In the genomic region with DNA sequence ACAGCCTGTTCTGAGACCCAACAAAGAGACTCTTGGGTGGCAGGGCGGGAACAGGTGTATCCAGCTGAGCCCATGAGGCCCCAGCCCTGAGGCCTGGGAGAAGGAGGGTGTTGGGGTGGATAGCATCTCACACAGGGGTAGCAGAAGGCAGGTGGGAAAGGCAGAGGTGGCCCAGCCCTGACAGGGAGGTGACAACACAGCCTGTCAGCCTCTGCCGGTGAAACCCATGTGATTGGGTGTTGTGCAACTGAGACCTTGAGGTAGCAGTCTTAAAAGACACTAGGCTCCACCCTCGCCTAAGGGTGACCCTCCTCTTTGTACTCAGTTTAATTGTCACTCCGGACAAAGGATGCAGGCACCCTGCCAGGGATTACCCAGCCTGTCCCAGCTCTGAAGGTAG, we compare ENCODE assay signal across 17 mouse cellular contexts. TPM values are rescaled to one million over a fixed set of nuclear protein-coding genes. Genes with fewer than 3 reads are reported as not detected.
DNase-seq lines count a peak whose midpoint lies in the region; ATAC-seq and TF ChIP-seq lines count a peak whose summit lies in the region.
"Had no signal": no experiment of that assay in that cellular context is flagged by ENCODE, and none has a peak within 500 bp of the region (broad histone marks: within the 10 kb centered on the region; RNA-seq: fewer than 3 reads in every experiment).

No protein-coding gene starts in this region.

- no peaks in the 10 kb centered on the region for H3K36me3 ChIP-seq in heart, embryonic 13.5 days
- no peaks in the 10 kb centered on the region for H3K36me3 ChIP-seq in ES-Bruce4 (ENCODE audit: control insufficient read depth, insufficient read depth, low read length, poor library complexity, severe bottlenecking)
- H3K36me3 ChIP-seq in intestine, embryonic 16.5 days (ENCODE audit: control insufficient read depth, insufficient read depth, low read length): no peaks in the 10 kb centered on the region
- H3K36me3 ChIP-seq: hindbrain, embryonic 15.5 days; midbrain, embryonic 13.5 days had no signal

- no peak overlapping the region for H3K27ac ChIP-seq in heart, embryonic 13.5 days (replicated peaks)
- H3K27ac ChIP-seq in ES-Bruce4 (ENCODE audit: insufficient read depth, low read length): no peak overlapping the region
- H3K27ac ChIP-seq in intestine, embryonic 16.5 days (ENCODE audit: low read length): no peak overlapping the region
- H3K27ac ChIP-seq: hindbrain, embryonic 15.5 days; midbrain, embryonic 13.5 days had no signal

- peaks cover 82% of the 10 kb centered on the region for H3K27me3 ChIP-seq in heart, embryonic 13.5 days (replicated peaks)
- H3K27me3 ChIP-seq in ES-Bruce4 (ENCODE audit: control insufficient read depth, insufficient read depth, low read length, poor library complexity, severe bottlenecking): no peaks in the 10 kb centered on the region
- H3K27me3 ChIP-seq in intestine, embryonic 16.5 days (replicated peaks; ENCODE audit: control insufficient read depth, insufficient read depth, low read length): no peaks in the 10 kb centered on the region
- H3K27me3 ChIP-seq: hindbrain, embryonic 15.5 days had no signal

- ATAC-seq in heart, embryonic 13.5 days (ENCODE audit: extremely low read depth, insufficient number of reproducible peaks, low FRiP score, low TSS enrichment): no peak
- ATAC-seq in intestine, embryonic 16.5 days: peak; percentile 62
- ATAC-seq: liver, postnatal 0 days; midbrain, embryonic 13.5 days had no signal

- no peak for DNase-seq in heart, adult 8-10 months (ENCODE audit: low spot score)
- peak; percentile 51 for DNase-seq in R1 (ENCODE audit: low read depth, low spot score)
- no peak for DNase-seq in layer of hippocampus, postnatal 14 days (ENCODE audit: low spot score in 2 of 2)
- no peak for DNase-seq in kidney, adult 11 months
- DNase-seq: cerebellum, adult 2 months; gastrocnemius, postnatal 36 days; kidney, adult 8-10 months; kidney, postnatal 4 days; liver, postnatal 0 days; right cerebral cortex, postnatal 14 days; thymus, postnatal 14 days had no signal

- TF ChIP-seq EP300 in ES-Bruce4 (IDR thresholded peaks at IDR 0.05; ENCODE audit: insufficient read depth, low read depth, low read length): peak; percentile 81

- H3K9me3 ChIP-seq in heart, embryonic 13.5 days: no peaks in the 10 kb centered on the region
- no peaks in the 10 kb centered on the region for H3K9me3 ChIP-seq in ES-Bruce4 (replicated peaks; ENCODE audit: control insufficient read depth, insufficient read depth, low read length, poor library complexity, severe bottlenecking)
- no peaks in the 10 kb centered on the region for H3K9me3 ChIP-seq in intestine, embryonic 16.5 days (ENCODE audit: control insufficient read depth, low read length)
- H3K9me3 ChIP-seq: hindbrain, embryonic 15.5 days; midbrain, embryonic 13.5 days had no signal

- H3K4me3 ChIP-seq in heart, embryonic 13.5 days: no peak overlapping the region
- no peak overlapping the region for H3K4me3 ChIP-seq in ES-Bruce4 (ENCODE audit: low read depth, low read length)
- no peak overlapping the region for H3K4me3 ChIP-seq in intestine, embryonic 16.5 days (ENCODE audit: low read length)
- H3K4me3 ChIP-seq: erythroblast, embryonic 14.5 days; hindbrain, embryonic 15.5 days; midbrain, embryonic 13.5 days had no signal

- H3K4me2 ChIP-seq in heart, embryonic 13.5 days: peak overlapping the region; percentile 11; the same call in 1 of the 2 replicates
- no peak overlapping the region for H3K4me2 ChIP-seq in intestine, embryonic 16.5 days (ENCODE audit: low read depth, low read length)
- H3K4me2 ChIP-seq: hindbrain, embryonic 15.5 days; midbrain, embryonic 13.5 days had no signal

- peaks cover 33% of the 10 kb centered on the region for H3K4me1 ChIP-seq in heart, embryonic 13.5 days
- peaks cover 6% of the 10 kb centered on the region for H3K4me1 ChIP-seq in ES-Bruce4 (ENCODE audit: control insufficient read depth, insufficient read depth, low read length)
- peaks cover 8% of the 10 kb centered on the region for H3K4me1 ChIP-seq in intestine, embryonic 16.5 days (ENCODE audit: control insufficient read depth, insufficient read depth, low read length)

- no peak for TF ChIP-seq CTCF in ES-Bruce4 (IDR thresholded peaks at IDR 0.05; ENCODE audit: low read depth, low read length)

- no peak for TF ChIP-seq POLR2A in ES-Bruce4 (IDR thresholded peaks at IDR 0.05; ENCODE audit: insufficient read depth, low read length)

- 0 out of 2 replicates have a peak overlapping the region, but pooled peaks have one; percentile 6 for H3K9ac ChIP-seq in heart, embryonic 13.5 days
- no peak overlapping the region for H3K9ac ChIP-seq in ES-Bruce4 (ENCODE audit: low read depth, poor library complexity, severe bottlenecking)
- H3K9ac ChIP-seq in intestine, embryonic 16.5 days (ENCODE audit: low read depth, low read length): no peak overlapping the region
- H3K9ac ChIP-seq: hindbrain, embryonic 15.5 days; liver, postnatal 0 days; midbrain, embryonic 13.5 days had no signal

- 50% methylated on average over 4 of the region's 4 CpGs for WGBS in heart, embryonic 13.5 days
- 41% methylated on average over 4 of the region's 4 CpGs for WGBS in intestine, embryonic 16.5 days

RNA-seq across cellular contexts. Expression of a gene that starts 4.5 kb away (rescaled TPM):
- 9.5 and 9.7 TPM in 2 replicates for polyA plus RNA-seq in heart, embryonic 13.5 days (2015; fragmentation: Nextera tagmentation; extraction: Ambion mirVana)
- 10 to 100 TPM; 29.1 to 39.9 (median 35.2) TPM for total RNA-seq in heart, adult 8-10 months (2022)
- polyA plus RNA-seq in ES-Bruce4 (2011; ENCODE audit: insufficient read depth, insufficient read length, low read depth, missing spikeins): 8.7 and 13.0 TPM in 2 replicates
- polyA plus RNA-seq in intestine, embryonic 16.5 days (2015; fragmentation: Nextera tagmentation; extraction: Ambion mirVana): 35.7 and 37.8 TPM in 2 replicates
- 10 to 100 TPM; 17.7 to 17.9 TPM for total RNA-seq in layer of hippocampus, postnatal 14 days (2021)

RNA-seq across cellular contexts. Expression of a gene that starts 26.6 kb away (rescaled TPM):
- polyA plus RNA-seq in heart, embryonic 13.5 days (2015; fragmentation: Nextera tagmentation; extraction: Ambion mirVana): 44.7 and 51.5 TPM in 2 replicates
- 10 to 100 TPM; 57.4 to 71.1 (median 64.1) TPM for total RNA-seq in heart, adult 8-10 months (2022)
- 16.6 and 25.5 TPM in 2 replicates for polyA plus RNA-seq in ES-Bruce4 (2011; ENCODE audit: insufficient read depth, insufficient read length, low read depth, missing spikeins)
- 43.7 and 46.2 TPM in 2 replicates for polyA plus RNA-seq in intestine, embryonic 16.5 days (2015; fragmentation: Nextera tagmentation; extraction: Ambion mirVana)
- total RNA-seq in layer of hippocampus, postnatal 14 days (2021): 10 to 100 TPM; 21.1 to 22.4 TPM
- polyA plus RNA-seq: erythroblast, embryonic 14.5 days had no signal

RNA-seq across cellular contexts. Expression of a gene that starts 45.4 kb away (rescaled TPM):
- polyA plus RNA-seq in heart, embryonic 13.5 days (2015; fragmentation: Nextera tagmentation; extraction: Ambion mirVana): 2.3 and 3.1 TPM in 2 replicates
- 1 to 10 TPM; 4.8 to 7.1 (median 5.4) TPM for total RNA-seq in heart, adult 8-10 months (2022)
- polyA plus RNA-seq in ES-Bruce4 (2011; ENCODE audit: insufficient read depth, insufficient read length, low read depth, missing spikeins): 0.41 TPM in 1 of 2 replicates, not detected in the other
- polyA plus RNA-seq in intestine, embryonic 16.5 days (2015; fragmentation: Nextera tagmentation; extraction: Ambion mirVana): 0.87 and 1.4 TPM in 2 replicates
- 1 to 10 TPM; 7.2 to 7.3 TPM for total RNA-seq in layer of hippocampus, postnatal 14 days (2021)
